Mouse (Mus musculus): ENCODE measurements around the gene Slc9a1.
A peak's percentile ranks its signal among the peaks of the same experiment; 100 is the strongest.

Gene Slc9a1

GRCm38 (mm10) chr4:133369553-133370297 is at the start of gene Slc9a1:
Slc9a1 (plus strand) TSS chr4:133369706.
- peak; percentile 93 to 94 for DNase-seq

- DNase-seq = no peak
Observed at GRCm38 (mm10) chr4:133328129-133328528, 41.4 kb upstream of the Slc9a1 start.

DNA sequence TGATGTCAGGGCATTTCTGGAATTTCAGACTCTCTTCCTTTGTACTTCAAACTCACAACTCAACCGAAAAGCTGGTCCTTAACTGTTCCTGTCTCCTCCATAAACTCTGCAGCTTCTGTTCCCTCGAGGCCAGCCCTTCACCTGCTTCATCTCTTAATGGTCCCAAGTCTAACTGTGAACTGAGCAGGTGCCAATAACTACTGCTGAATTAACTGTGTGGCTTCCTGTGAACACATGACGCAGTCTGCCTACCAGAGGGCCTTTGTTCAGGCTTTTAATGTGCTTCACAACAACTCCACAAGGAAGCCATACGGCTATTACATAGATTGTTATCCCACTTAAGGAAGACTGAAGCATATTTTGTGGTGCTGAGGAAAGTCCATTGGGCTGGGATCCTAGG is 39.2 kb upstream of the Slc9a1 start:
- DNase-seq = peak in 1 of 2 experiments; percentile 19

GRCm38 (mm10) chr4:133333306-133333705 is 36.2 kb upstream of the Slc9a1 start:
- no peak for DNase-seq

- DNase-seq = no peak
Observed at GRCm38 (mm10) chr4:133337833-133338520, 31.5 kb upstream of the Slc9a1 start.

DNA sequence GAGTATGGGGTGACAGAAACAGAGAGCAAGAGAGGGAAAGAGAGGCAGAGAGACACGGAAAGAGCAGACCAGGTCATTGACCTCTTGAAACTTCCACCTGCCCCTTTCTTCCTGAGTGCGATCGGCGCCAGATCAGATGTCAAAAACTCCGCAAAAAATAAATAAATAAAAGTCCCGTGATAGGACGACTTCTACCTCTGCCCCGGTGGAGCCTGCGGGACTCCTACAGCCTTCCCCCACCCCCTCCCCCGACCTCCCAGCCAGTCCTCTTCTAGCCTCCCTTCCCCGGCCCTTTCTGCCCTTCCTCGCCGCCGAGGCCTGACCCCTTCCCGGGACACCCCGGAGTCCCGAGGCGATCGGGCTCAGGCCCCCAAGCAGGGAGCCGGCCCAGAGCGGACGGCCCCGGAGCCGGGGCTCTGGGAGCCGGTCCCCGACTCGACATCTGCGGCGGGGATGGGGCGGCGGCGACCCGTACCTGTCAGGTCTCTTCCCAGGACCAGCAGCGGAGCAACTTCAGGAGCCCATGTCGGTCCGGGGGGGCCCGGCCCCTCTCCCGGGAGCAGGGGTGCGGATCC is 30.9 kb upstream of the Slc9a1 start:
- DNase-seq = no peak

DNA sequence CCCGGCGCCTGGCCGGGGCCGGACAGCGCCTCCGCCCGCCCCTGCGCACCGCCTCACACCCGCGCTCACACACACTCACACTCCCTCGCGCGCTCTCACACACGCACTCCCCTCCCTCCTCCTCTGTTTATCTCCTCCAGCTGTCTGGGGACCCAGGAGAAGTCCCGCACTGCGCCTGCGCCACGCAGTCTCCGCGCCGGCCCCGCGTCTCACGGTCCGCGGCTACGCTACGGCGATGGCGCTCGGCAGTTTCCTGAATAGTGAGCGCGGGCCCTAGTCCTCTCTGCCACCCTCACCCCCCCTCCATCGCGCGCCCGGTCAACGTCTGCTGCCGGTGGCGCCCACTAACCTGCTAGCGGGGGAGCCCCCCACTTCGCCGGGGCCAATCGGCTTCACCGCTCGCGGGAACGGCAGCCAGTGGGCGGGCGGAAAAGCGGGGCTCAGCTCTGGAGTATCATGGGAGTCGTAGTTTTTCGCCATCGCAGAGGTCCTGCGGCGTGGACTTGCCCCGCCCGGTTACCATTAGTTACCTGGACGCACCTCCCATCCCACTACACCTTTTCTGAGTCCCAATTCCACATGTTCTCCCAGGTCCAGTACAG is 30.3 kb upstream of the Slc9a1 start:
- peak; percentile 99 for DNase-seq

DNA sequence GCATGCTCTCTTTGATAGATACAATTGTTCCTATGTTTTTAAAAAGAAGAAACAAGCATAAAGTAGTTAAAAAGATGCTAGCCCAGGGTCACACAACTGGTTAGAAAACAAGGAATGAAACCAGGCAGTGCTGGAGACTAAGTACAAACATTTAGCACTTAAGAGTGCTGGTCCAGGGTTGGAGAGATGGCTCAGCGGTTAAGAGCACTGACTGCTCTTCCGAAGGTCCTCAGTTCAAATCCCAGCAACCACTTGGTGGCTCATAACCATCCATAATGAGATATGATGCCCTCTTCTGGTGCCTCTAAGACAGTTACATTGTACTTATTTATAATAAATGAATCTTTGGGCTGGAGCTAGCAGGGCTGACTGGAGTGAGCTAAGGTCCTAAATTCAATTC is 29.3 kb upstream of the Slc9a1 start:
- no peak for DNase-seq

- peak in 1 of 2 experiments; percentile 26 for DNase-seq
Observed at GRCm38 (mm10) chr4:133344112-133344511, 25.4 kb upstream of the Slc9a1 start.

- peak in 1 of 2 experiments; percentile 24 for DNase-seq
Observed at GRCm38 (mm10) chr4:133345702-133346101, 23.8 kb upstream of the Slc9a1 start.

GRCm38 (mm10) chr4:133346577-133346976 is 22.9 kb upstream of the Slc9a1 start:
- no peak for DNase-seq

DNA sequence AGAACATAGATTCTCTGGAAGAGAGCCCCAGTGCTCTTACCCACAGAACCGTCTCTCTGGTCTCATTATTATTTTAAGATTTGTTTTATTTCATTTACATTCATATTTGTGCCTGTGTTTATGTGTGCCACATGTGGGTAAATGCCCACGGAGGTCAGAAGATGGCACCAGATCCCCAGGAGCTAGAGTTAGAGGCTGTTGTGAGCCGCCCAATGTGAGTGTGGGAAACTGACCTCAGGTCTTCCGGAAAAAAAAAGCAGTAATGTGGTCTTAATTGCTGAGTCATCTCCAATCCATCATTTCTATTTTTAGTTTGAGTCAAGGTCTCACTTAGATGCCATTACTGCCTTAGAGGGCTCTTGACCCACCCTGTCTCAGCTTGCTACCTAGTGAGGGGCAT is 21.9 kb upstream of the Slc9a1 start:
- DNase-seq = no peak

DNA sequence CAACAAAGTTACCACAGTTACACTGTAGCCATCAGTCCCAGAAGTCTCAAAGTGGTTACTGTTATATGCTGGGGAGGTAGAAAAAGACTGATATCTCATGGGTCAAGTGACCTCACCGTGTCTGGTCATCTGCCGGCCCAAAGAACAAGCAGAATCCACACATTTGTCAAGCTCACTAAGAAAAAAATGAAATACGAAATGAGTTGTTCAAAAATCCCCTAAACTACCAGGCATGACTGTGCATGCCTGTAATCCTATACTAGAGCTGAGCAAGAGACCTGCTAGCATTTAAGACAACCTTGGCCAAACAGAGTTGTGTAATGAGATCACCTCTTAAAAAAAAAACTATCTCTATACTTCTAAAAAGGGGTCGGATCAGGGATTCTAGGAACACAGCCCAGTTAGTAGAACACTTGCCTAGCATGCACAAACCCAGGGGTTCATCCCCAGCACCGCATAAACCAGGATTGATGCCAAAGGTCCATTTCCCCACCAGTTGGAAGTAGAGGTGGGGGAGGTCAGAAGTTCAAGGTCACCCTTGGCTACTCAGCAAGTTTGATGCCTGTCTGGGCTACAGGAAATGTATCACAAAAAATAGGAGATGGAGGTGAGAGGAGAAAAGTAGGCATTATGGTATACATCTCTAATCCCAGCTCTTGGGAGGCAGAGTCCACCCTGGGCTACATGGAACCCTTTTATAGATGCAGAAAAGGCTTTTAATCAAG is 21.3 kb upstream of the Slc9a1 start:
- DNase-seq = no peak

GRCm38 (mm10) chr4:133352797-133353196 is 16.7 kb upstream of the Slc9a1 start:
- DNase-seq = no peak

DNA sequence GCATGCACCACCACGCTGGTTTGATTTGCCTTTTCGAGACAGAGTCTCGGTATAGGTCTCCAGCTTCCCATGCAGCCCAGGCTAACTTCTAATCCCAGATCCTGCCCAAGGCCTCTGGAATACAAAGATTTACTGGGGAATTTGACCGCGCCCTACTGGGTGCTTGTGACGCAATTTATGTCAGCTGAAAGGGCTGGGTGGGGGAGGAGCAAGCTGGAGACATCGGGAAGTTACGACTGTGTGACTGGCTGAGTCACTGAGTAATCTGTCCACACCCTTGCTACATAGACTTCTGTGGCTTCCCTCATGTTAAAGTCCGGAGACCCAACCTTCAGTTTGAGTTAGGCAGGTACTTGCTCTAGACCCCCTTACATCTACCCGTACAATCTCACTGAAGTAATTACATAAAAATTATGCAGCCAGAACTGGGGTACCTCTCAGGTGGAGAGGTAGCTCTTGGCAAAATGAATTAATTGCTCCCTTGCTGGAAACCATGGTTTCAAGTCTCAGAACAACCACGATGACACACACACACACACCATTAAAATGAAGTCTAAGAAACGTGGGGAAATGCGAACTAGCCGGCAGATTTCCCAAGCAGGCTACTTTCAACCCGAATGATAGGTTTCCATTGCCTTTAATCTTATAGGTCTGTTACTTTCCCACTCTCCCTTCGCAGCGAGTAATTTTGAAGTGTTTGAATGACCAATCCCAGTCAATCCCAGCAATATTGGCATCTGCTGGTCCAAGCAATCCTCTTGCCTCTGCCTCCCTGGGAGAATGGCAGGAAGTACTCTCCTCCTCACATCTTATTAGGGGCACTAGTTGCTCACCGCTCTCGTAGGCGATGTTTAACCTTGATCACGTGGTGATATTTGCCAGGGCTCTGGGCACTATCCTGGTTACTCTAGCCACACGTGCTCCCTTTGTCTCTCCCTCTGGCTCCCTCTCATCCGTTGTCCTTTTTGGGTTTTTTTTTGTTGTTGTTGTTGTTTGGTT is 15.8 kb upstream of the Slc9a1 start, which contains the start of gene Wdtc1:
Gene Wdtc1, minus strand, starts transcription at position 115 of the 999 bp plus-strand sequence.
- DNase-seq = no peak

GRCm38 (mm10) chr4:133354641-133355040 is 14.9 kb upstream of the Slc9a1 start:
- no peak for DNase-seq

DNA sequence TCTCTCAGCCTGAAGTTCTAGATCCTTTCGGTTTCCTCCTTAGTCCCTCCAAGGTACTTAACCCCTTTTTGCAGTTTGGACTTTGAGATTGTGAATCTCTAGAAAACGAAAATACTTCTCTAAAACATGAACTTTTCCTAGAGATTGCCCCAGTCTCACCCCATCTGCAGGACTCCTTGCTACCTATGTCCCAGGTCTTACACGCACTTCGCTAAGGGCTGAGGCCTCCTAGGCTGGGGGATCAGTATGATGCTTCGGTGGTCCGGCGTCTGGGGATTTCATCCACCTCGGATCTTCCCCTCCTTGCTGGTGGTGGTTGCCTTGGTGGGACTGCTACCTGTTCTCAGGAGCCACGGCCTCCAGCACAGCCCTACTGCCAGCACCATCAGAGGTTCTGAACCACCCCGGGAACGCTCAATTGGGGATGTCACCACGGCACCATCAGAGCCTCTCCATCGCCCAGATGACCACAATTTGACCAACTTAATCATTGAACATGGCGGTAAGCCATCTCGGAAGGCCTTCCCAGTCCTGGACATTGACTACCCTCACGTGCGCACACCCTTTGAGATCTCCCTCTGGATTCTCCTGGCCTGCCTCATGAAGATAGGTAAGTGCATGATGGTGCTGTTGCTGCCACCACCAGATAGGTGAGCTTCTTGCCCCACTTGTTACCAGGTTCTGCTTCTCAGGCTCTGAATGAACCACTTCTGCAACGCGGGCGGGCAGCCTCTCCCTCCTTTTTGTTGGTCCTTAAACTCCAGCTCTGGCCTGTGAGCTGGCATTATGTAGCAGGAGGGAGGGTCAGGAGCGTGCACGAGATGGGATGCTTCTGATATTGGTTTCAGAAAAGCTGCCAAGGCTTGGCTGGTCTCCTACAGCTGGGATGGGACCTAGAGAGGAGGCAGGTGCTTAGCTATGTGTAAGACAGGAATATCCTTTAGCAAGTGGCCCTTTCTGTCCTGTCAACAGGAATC is 1.1 kb downstream of the Slc9a1 start:
- no peak for DNase-seq

GRCm38 (mm10) chr4:133371621-133372277 is 2.2 kb downstream of the Slc9a1 start:
- DNase-seq = no peak

DNA sequence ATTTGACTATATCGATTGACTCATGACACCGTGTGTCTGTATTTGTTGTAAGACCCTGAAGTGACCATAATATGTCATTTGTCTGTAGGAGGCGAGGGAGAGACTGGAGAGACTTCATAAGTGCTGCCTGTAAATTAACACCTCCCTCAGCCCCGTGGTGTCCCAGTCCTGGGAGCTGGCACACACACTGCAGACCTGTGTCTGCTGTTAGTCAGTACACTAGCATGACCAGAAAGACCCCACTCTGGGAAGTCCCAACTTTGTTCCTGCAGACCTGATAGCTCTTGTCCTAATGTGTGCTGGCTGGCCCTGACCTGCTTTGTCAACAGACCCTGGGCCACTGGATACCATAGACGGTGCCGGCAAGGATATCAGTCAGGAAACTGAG is 2.8 kb downstream of the Slc9a1 start:
- DNase-seq = no peak

GRCm38 (mm10) chr4:133374011-133374410 is 4.5 kb downstream of the Slc9a1 start:
- DNase-seq = no peak
